18 mouse cellular contexts compared by ENCODE assay signal in the genomic region with DNA sequence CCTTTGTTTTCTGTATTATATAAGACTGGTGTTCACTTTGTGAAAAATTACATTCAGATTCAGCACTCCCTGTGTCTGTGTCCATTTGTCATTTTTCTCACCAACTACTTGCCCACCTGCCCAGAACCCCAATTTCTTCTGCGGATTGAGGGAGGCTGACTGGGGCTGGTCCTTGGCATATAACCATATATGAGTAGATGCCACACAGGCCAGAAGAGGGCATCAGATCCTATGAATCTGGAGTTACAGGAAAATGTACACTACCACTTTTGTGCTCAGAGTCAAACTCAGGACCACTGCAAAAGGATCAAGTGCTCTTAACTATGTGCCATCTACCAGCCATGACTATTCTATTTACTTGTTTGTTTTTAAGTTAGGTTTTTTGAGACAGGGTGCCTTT.
"Had no signal": no experiment of that assay in that cellular context is flagged by ENCODE, and none has a peak within 500 bp of the region (broad histone marks: within the 10 kb centered on the region; RNA-seq: fewer than 3 reads in every experiment).

No protein-coding gene starts in this region.

- H3K4me3 ChIP-seq: kidney, embryonic 15.5 days; left cerebral cortex, adult 2 months; liver, embryonic 13.5 days; midbrain, embryonic 13.5 days; neural tube, embryonic 12.5 days; neural tube, embryonic 15.5 days had no signal

- DNase-seq: kidney, adult 11 months; kidney, postnatal 10 days; kidney, postnatal 36 days; layer of hippocampus, postnatal 36 days; liver, embryonic 13.5 days; lung, adult 2 months; lung, postnatal 14 days; lung, postnatal 4 days; right cerebral cortex, adult 18-20 months; right cerebral cortex, postnatal 14 days; right cerebral cortex, postnatal 4 days; thymus, postnatal 14 days; thymus, postnatal 4 days had no signal

- H3K4me1 ChIP-seq: kidney, embryonic 15.5 days; liver, embryonic 13.5 days; midbrain, embryonic 13.5 days; neural tube, embryonic 12.5 days; neural tube, embryonic 15.5 days had no signal

- H3K36me3 ChIP-seq: kidney, embryonic 15.5 days; liver, embryonic 13.5 days; midbrain, embryonic 13.5 days; neural tube, embryonic 12.5 days; neural tube, embryonic 15.5 days had no signal

- ATAC-seq: midbrain, embryonic 13.5 days had no signal

- H3K4me2 ChIP-seq: kidney, embryonic 15.5 days; liver, embryonic 13.5 days; midbrain, embryonic 13.5 days; neural tube, embryonic 12.5 days; neural tube, embryonic 15.5 days had no signal

- H3K9ac ChIP-seq: kidney, embryonic 15.5 days; liver, embryonic 13.5 days; midbrain, embryonic 13.5 days; neural tube, embryonic 12.5 days; neural tube, embryonic 15.5 days had no signal

- H3K9me3 ChIP-seq: kidney, embryonic 15.5 days; liver, embryonic 13.5 days; midbrain, embryonic 13.5 days; neural tube, embryonic 12.5 days; neural tube, embryonic 15.5 days had no signal

- H3K27ac ChIP-seq: kidney, embryonic 15.5 days; left cerebral cortex, adult 2 months; liver, embryonic 13.5 days; midbrain, embryonic 13.5 days; neural tube, embryonic 12.5 days; neural tube, embryonic 15.5 days had no signal

- H3K27me3 ChIP-seq: kidney, embryonic 15.5 days; liver, embryonic 13.5 days; midbrain, embryonic 13.5 days; neural tube, embryonic 12.5 days; neural tube, embryonic 15.5 days had no signal
